Mouse (Mus musculus): ENCODE measurements at regions not wholly inside any gene's neighbourhood (a gene's known extent, or its start where the extent isn't known, plus 50 kb on each side); places are given as distances from the start of the nearest gene placed in this dataset.

DNA sequence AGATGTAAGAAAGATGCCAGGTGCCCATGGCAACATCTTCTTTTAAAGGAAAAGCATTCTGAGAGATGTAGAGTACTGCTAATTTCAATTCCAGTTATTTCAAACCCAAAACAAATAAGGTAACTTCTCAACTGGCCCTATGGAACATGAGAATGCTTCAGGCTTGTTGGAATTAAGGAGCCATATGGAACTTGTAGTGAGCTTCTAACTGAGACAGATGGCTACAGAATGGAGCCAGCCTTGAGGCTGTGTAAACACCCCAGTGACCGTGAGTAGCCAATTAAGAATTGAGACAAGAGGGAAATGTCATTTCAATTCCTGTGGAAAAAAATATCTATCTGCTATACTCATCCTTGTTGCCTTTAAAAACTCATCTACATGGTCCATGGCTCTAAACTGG lies 769.0 kb upstream of the Marcks start:
- no peaks in the 10 kb centered on the region for H3K27me3 ChIP-seq (replicated peaks)
- no peak for TF ChIP-seq GATA1 (IDR thresholded peaks at IDR 0.05; ENCODE audit: borderline replicate concordance, low read length)
- TF ChIP-seq FLI1 (IDR thresholded peaks at IDR 0.05; ENCODE audit: low read length) = no peak
- no peaks in the 10 kb centered on the region for H3K4me1 ChIP-seq
- H3K36me3 ChIP-seq (replicated peaks; ENCODE audit: low read length) = no peaks in the 10 kb centered on the region
- no peaks in the 10 kb centered on the region for H3K9me3 ChIP-seq
- H3K4me3 ChIP-seq (replicated peaks) = no peak overlapping the region

DNA sequence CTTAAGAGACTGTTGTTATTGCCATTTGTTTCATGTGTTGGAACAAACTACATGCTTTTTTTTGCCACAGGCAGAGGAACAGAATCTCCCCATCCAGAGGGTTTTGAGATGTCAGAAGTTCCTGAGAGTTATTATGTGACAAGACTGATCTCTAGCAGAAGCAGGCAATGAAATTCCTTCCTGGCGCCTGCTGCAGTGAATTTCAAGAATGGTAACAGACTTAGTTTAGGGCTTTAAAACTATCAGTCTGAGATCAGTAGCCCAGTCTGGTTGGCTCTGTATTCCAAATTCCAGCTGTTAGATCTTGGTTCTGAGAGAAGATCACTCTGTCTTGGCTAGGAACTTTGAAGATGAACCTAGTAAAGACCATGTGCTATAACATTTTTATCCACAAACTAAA lies 749.2 kb upstream of the Marcks start:
- Histone ChIP-seq H3K4me3 (replicated peaks) (no peak overlapping the region), H3K27me3 (replicated peaks) (no peaks in the 10 kb centered on the region), H3K4me1 (no peaks in the 10 kb centered on the region), H3K36me3 (replicated peaks; ENCODE audit: low read length) (no peaks in the 10 kb centered on the region), H3K9me3 (no peaks in the 10 kb centered on the region)
- TF ChIP-seq GATA1 (IDR thresholded peaks at IDR 0.05; ENCODE audit: borderline replicate concordance, low read length) (no peak), FLI1 (IDR thresholded peaks at IDR 0.05; ENCODE audit: low read length) (no peak)

DNA sequence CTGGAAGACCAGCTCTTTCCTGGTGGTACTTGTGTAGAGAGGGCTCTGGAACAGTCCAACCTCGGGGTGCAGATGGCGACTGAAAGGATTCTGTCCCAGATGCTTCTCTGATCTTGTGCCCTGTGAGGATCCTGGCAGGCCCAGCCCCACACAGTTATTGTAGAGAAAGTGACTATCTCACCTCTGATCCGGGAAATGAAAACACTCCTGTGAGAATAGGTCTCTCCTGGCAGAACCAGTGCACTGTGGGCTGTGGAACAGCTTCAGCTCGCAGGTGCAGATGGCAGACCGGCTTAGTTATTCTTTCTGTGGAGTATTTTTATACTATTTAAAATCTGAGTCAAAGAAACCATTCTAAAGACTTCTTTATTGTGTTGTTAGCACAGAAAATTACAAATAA lies 742.1 kb upstream of the Marcks start:
- Histone ChIP-seq H3K9me3 (no peaks in the 10 kb centered on the region), H3K27me3 (replicated peaks) (no peaks in the 10 kb centered on the region), H3K4me3 (replicated peaks) (no peak overlapping the region), H3K4me1 (no peaks in the 10 kb centered on the region), H3K36me3 (replicated peaks; ENCODE audit: low read length) (no peaks in the 10 kb centered on the region)
- TF ChIP-seq FLI1 (IDR thresholded peaks at IDR 0.05; ENCODE audit: low read length) = no peak
- TF ChIP-seq GATA1 (IDR thresholded peaks at IDR 0.05; ENCODE audit: borderline replicate concordance, low read length) = no peak

DNA sequence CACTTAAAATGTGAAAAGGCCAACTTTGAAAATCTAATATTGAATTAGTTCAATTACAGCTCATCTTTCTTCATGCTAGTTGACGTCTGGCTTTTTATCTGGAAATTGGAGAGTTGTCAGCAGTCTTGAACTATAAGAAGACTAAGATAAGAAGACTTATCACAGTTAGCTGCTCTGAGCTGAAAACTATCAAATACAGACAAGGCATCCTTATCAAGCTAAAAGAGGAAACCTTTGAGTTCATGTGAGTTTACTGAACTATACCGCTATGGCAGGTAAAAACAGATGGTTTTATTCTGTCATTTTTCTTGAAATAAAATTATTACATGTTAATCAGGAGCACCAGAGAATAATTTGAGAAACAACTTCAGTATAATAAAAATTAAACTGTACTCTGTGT lies 735.2 kb upstream of the Marcks start:
- TF ChIP-seq GATA1 (IDR thresholded peaks at IDR 0.05; ENCODE audit: borderline replicate concordance, low read length) (no peak), FLI1 (IDR thresholded peaks at IDR 0.05; ENCODE audit: low read length) (no peak)

DNA sequence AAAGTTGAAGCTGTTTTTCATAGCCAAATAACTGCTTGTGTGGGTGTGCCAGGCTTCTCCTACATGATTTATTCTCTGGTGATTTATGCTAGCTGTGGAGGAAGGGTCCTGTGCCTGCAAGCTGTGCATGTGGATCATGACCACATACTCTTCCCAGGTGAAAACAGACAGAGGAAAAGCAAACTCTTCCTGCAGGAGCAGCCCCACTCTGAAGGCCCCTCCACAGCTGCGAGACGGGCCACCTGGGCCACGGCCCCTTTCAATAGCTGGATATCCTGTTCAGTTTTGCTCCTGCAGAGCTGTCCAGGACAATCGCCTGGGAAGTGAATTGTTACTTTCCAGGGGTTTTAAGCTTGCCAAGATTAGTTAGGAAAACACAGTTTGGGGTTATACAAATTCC lies 722.3 kb upstream of the Marcks start:
- Histone ChIP-seq H3K27me3 (replicated peaks) (no peaks in the 10 kb centered on the region), H3K36me3 (replicated peaks; ENCODE audit: low read length) (no peaks in the 10 kb centered on the region), H3K9me3 (no peaks in the 10 kb centered on the region), H3K4me3 (replicated peaks) (no peak overlapping the region), H3K4me1 (no peaks in the 10 kb centered on the region)
- TF ChIP-seq GATA1 (IDR thresholded peaks at IDR 0.05; ENCODE audit: borderline replicate concordance, low read length) = no peak
- TF ChIP-seq FLI1 (IDR thresholded peaks at IDR 0.05; ENCODE audit: low read length) = no peak

More for the DNA sequence above, 735.2 kb upstream of the Marcks start:
- H3K4me1 ChIP-seq = no peaks in the 10 kb centered on the region
- H3K36me3 ChIP-seq (replicated peaks; ENCODE audit: low read length) = no peaks in the 10 kb centered on the region
- H3K4me3 ChIP-seq (replicated peaks) = no peak overlapping the region
- no peaks in the 10 kb centered on the region for H3K27me3 ChIP-seq (replicated peaks)
- no peaks in the 10 kb centered on the region for H3K9me3 ChIP-seq

DNA sequence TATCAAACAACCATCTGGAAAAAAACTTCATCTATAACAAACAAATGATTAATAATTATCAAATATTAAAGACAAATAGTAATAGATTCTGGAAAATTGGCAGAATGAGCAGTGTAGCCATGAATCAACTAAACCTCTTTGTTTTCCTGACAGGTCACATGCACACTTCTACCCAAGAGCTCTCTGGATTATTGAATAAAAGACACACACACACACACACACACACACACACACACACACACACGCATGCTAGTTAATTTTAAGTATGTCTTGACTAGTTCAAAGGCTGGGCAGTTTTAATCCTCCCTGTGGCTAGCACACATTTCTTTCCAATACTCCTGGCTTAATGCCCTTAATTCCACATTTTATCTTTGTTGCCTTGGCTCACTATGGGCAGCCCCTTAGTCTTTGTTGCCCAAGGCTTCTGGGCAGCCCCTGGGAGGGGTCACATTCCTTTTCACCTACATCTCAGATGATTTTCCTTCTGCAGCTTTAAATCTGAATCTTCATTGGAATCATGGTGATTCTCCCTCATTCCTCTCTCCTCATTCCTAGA lies 710.6 kb upstream of the Marcks start:
- TF ChIP-seq FLI1 (IDR thresholded peaks at IDR 0.05; ENCODE audit: low read length) = no peak
- TF ChIP-seq GATA1 (IDR thresholded peaks at IDR 0.05; ENCODE audit: borderline replicate concordance, low read length) = no peak

DNA sequence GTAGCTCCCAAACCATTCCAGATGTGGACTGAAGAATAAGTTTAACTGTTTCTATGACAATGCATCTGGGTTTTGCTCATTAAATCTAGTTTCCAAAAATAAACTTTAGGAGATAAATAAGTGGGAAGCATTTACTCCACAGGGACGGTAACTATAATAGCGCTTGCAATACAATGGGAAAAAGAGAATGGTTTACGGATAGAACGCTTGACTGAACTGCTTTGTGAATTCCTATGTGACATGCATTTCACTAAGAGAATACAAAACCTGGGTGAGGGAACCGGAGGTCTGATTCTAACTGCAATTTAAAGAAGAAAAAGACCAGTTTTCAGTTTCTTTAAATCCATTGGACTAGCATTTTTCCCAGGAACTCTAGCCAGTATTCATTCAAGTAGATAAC lies 704.1 kb upstream of the Marcks start:
- no peaks in the 10 kb centered on the region for H3K36me3 ChIP-seq (replicated peaks; ENCODE audit: low read length)
- TF ChIP-seq FLI1 (IDR thresholded peaks at IDR 0.05; ENCODE audit: low read length) = no peak
- no peak for TF ChIP-seq GATA1 (IDR thresholded peaks at IDR 0.05; ENCODE audit: borderline replicate concordance, low read length)
- no peaks in the 10 kb centered on the region for H3K9me3 ChIP-seq
- H3K4me3 ChIP-seq (replicated peaks) = no peak overlapping the region
- no peaks in the 10 kb centered on the region for H3K4me1 ChIP-seq
- H3K27me3 ChIP-seq (replicated peaks) = no peaks in the 10 kb centered on the region

More for the DNA sequence above, 710.6 kb upstream of the Marcks start:
- no peaks in the 10 kb centered on the region for H3K27me3 ChIP-seq (replicated peaks)
- H3K4me3 ChIP-seq (replicated peaks) = no peak overlapping the region
- peaks cover 8% of the 10 kb centered on the region for H3K9me3 ChIP-seq
- H3K4me1 ChIP-seq = no peaks in the 10 kb centered on the region
- H3K36me3 ChIP-seq (replicated peaks; ENCODE audit: low read length) = no peaks in the 10 kb centered on the region

DNA sequence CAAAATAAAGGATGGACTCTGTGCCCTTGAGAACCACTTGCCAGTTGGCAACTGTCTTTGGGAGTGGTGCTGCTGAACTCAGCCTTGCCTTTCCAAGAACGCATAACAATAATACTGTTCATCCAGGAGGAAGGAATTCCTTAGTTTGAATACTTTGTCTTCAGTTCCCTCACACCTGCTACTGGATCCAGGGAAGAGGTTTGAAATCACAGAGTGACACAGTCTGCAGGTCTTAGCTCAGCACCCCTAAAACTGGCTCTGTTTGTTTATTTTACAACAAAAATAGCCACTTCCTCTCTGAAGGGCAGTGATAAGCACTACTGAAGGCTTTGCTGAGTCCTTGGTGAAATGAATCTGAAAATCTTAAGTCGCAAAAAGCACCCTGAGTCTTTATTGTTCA lies 703.1 kb upstream of the Marcks start:
- TF ChIP-seq FLI1 (IDR thresholded peaks at IDR 0.05; ENCODE audit: low read length) (no peak), GATA1 (IDR thresholded peaks at IDR 0.05; ENCODE audit: borderline replicate concordance, low read length) (no peak)
- Histone ChIP-seq H3K4me1 (no peaks in the 10 kb centered on the region), H3K27me3 (replicated peaks) (no peaks in the 10 kb centered on the region), H3K36me3 (replicated peaks; ENCODE audit: low read length) (no peaks in the 10 kb centered on the region), H3K4me3 (replicated peaks) (no peak overlapping the region), H3K9me3 (no peaks in the 10 kb centered on the region)

DNA sequence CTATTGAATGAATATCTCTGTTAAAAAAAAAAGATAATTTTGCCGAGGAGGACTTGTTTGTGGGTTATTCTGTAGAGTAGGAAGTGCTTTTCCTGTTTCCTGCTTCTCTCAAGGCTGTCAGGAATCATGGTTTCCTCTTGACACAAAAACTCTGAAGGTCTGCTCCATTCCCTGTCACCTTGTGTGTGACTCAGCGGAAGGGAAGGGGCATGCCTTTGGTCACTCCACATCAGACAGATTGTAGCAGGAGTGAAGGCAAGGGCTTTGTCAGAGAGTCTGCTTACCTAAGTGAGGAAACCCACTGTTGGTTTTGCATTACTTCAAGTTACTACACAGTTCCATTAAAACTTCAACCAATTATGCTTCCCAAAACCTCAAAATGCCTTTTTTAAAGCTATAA lies 699.0 kb upstream of the Marcks start:
- Histone ChIP-seq H3K36me3 (replicated peaks; ENCODE audit: low read length) (no peaks in the 10 kb centered on the region), H3K27me3 (replicated peaks) (no peaks in the 10 kb centered on the region), H3K4me3 (replicated peaks) (no peak overlapping the region), H3K9me3 (no peaks in the 10 kb centered on the region), H3K4me1 (no peaks in the 10 kb centered on the region)
- TF ChIP-seq FLI1 (IDR thresholded peaks at IDR 0.05; ENCODE audit: low read length) (no peak), GATA1 (IDR thresholded peaks at IDR 0.05; ENCODE audit: borderline replicate concordance, low read length) (no peak)

DNA sequence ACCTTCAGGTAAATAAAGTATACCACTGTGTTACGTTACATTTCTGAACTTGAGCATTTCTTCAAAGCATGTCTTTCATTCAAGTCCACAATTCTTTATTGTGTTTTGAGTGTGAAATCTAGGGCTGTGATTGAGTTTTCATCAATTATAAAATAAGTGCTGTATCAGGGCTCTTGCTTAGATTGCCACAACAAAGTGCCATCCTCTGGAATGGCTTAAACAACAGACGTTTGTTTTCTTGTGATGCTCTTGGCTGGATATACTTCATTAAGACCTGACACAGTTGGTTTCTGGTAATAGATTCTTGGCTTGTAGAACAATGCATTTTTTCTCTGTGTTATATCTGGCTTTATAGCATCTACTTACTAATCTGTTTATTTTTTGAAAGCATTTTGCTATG lies 674.3 kb upstream of the Marcks start:
- TF ChIP-seq FLI1 (IDR thresholded peaks at IDR 0.05; ENCODE audit: low read length) = no peak
- TF ChIP-seq GATA1 (IDR thresholded peaks at IDR 0.05; ENCODE audit: borderline replicate concordance, low read length) = no peak
- Histone ChIP-seq H3K4me1 (no peaks in the 10 kb centered on the region), H3K4me3 (replicated peaks) (no peak overlapping the region), H3K9me3 (peaks cover 2% of the 10 kb centered on the region; the same call in 1 of the 2 replicates), H3K27me3 (replicated peaks) (no peaks in the 10 kb centered on the region), H3K36me3 (replicated peaks; ENCODE audit: low read length) (no peaks in the 10 kb centered on the region)

DNA sequence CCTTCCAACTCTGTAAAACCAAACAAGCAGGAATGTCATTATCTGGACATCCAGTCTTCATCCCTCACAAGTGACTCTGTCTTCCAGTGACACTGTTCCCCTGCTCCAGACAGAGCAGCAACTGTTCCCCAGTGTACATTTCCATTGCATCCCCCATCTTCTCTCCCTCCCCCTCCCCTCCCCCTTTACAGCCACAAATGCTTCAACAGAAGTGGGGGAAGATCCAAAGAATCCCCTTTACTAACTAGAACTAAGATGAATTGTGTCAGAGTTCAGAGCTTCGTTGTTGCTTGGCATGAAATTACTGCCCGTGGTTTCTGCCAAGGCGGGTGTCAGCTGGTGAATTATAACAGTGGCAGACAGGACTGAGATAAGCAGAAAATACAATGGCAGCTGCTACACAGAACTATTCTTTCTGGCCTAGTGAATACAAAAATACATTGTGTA lies 673.7 kb upstream of the Marcks start:
- Histone ChIP-seq H3K36me3 (replicated peaks; ENCODE audit: low read length) (no peaks in the 10 kb centered on the region), H3K27me3 (replicated peaks) (no peaks in the 10 kb centered on the region), H3K9me3 (peaks cover 3% of the 10 kb centered on the region; the same call in 1 of the 2 replicates), H3K4me3 (replicated peaks) (no peak overlapping the region), H3K4me1 (no peaks in the 10 kb centered on the region)
- TF ChIP-seq GATA1 (IDR thresholded peaks at IDR 0.05; ENCODE audit: borderline replicate concordance, low read length) (no peak), FLI1 (IDR thresholded peaks at IDR 0.05; ENCODE audit: low read length) (no peak)
